In genomic region chr19:28990590-28991221, GRCm38 (mm10) we compare ENCODE assay signal across 8 mouse cellular contexts. TPM values are rescaled to one million over a fixed set of nuclear protein-coding genes. Genes with fewer than 3 reads are reported as not detected.
DNase-seq lines count a peak whose midpoint lies in the region; ATAC-seq and TF ChIP-seq lines count a peak whose summit lies in the region.

No protein-coding gene starts in this region.

- peaks cover 2% of the 10 kb centered on the region; the same call in 1 of the 2 replicates for H3K9me3 ChIP-seq in erythroblast, embryonic 14.5 days (ENCODE audit: control insufficient read depth, low read length)
- H3K9me3 ChIP-seq in intestine, embryonic 15.5 days = no peaks in the 10 kb centered on the region
- H3K9me3 ChIP-seq in lung, embryonic 16.5 days (ENCODE audit: control insufficient read depth, low read length) = no peaks in the 10 kb centered on the region

- peak in 1 of 2 experiments; percentile 47 for DNase-seq in heart, adult 2 months
- no peak for DNase-seq in heart, adult 11 months
- DNase-seq in MEL-GATA-1-ER (ENCODE audit: extremely low read depth, low read depth) = peak; percentile 46
- DNase-seq in right cerebral cortex, postnatal 14 days = peak; percentile 19
- no peak for DNase-seq in thymus, postnatal 25 days

- 0 out of 2 replicates have a peak, but pooled peaks have one; percentile 2 for TF ChIP-seq CTCF in heart, adult 2 months (IDR thresholded peaks at IDR 0.05)

- peak overlapping the region; percentile 89 for H3K4me3 ChIP-seq in heart, adult 2 months
- H3K4me3 ChIP-seq in erythroblast, embryonic 14.5 days (replicated peaks) = peak overlapping the region; percentile 79
- H3K4me3 ChIP-seq in intestine, embryonic 15.5 days (replicated peaks) = peak overlapping the region; percentile 89
- peak overlapping the region; percentile 91 for H3K4me3 ChIP-seq in lung, embryonic 16.5 days (ENCODE audit: low read length)

- TF ChIP-seq EP300 in heart, adult 2 months (IDR thresholded peaks at IDR 0.05; ENCODE audit: insufficient read depth, low read depth, low read length) = 0 out of 2 replicates have a peak, but pooled peaks have one; percentile 36

- peak overlapping the region; percentile 75 for H3K4me2 ChIP-seq in intestine, embryonic 15.5 days (replicated peaks)
- peak overlapping the region; percentile 64 for H3K4me2 ChIP-seq in lung, embryonic 16.5 days (ENCODE audit: low read depth, low read length)

- peak overlapping the region; percentile 81 for H3K9ac ChIP-seq in heart, adult 2 months (ENCODE audit: low read depth, low read length)
- H3K9ac ChIP-seq in intestine, embryonic 15.5 days = peak overlapping the region; percentile 90
- peak overlapping the region; percentile 91 for H3K9ac ChIP-seq in lung, embryonic 16.5 days (ENCODE audit: low read length)

- peaks cover 22% of the 10 kb centered on the region for H3K36me3 ChIP-seq in heart, adult 2 months (ENCODE audit: control insufficient read depth, insufficient read depth, low read length)
- peaks cover 26% of the 10 kb centered on the region for H3K36me3 ChIP-seq in erythroblast, embryonic 14.5 days (ENCODE audit: control insufficient read depth)
- H3K36me3 ChIP-seq in intestine, embryonic 15.5 days = 0 out of 2 replicates have a peak, but pooled peaks cover 6% of the 10 kb centered on the region
- H3K36me3 ChIP-seq in lung, embryonic 16.5 days (ENCODE audit: control insufficient read depth, insufficient read depth, low read length) = peaks cover 7% of the 10 kb centered on the region

- under 1% methylated on average over 41 of the region's 41 CpGs for WGBS in heart, adult 2 months
- under 1% methylated on average over 41 of the region's 41 CpGs for WGBS in intestine, embryonic 15.5 days
- WGBS in lung, embryonic 16.5 days = under 1% methylated on average over 31 of the region's 41 CpGs

- peak; percentile 75 for ATAC-seq in intestine, embryonic 15.5 days
- peak; percentile 65 for ATAC-seq in lung, embryonic 16.5 days (ENCODE audit: low read depth)

- H3K4me1 ChIP-seq in heart, adult 2 months (ENCODE audit: control insufficient read depth, insufficient read depth, low read length) = peaks cover 7% of the 10 kb centered on the region
- peaks cover 29% of the 10 kb centered on the region for H3K4me1 ChIP-seq in erythroblast, embryonic 14.5 days (ENCODE audit: control insufficient read depth)
- peaks cover 6% of the 10 kb centered on the region; the same call in 1 of the 2 replicates for H3K4me1 ChIP-seq in intestine, embryonic 15.5 days (replicated peaks)
- peaks cover 6% of the 10 kb centered on the region for H3K4me1 ChIP-seq in lung, embryonic 16.5 days (replicated peaks; ENCODE audit: control insufficient read depth, insufficient read depth, low read length)

- H3K27me3 ChIP-seq in heart, adult 2 months (ENCODE audit: control insufficient read depth, insufficient read depth, low read length) = no peaks in the 10 kb centered on the region
- peaks cover 8% of the 10 kb centered on the region for H3K27me3 ChIP-seq in erythroblast, embryonic 14.5 days (ENCODE audit: control insufficient read depth)
- H3K27me3 ChIP-seq in intestine, embryonic 15.5 days (replicated peaks) = no peaks in the 10 kb centered on the region
- H3K27me3 ChIP-seq in lung, embryonic 16.5 days (ENCODE audit: control insufficient read depth, insufficient read depth, low read depth, low read length) = no peaks in the 10 kb centered on the region

- no peak for TF ChIP-seq POLR2A in heart, adult 2 months (IDR thresholded peaks at IDR 0.05; ENCODE audit: insufficient read depth, low read depth, low read length)

- peak overlapping the region; percentile 87 for H3K27ac ChIP-seq in heart, adult 2 months
- peak overlapping the region; percentile 88 for H3K27ac ChIP-seq in intestine, embryonic 15.5 days
- H3K27ac ChIP-seq in lung, embryonic 16.5 days (ENCODE audit: low read length) = peak overlapping the region; percentile 88

- 0 out of 2 replicates have a peak, but pooled peaks cover 1% of the 10 kb centered on the region for H3K79me2 ChIP-seq in heart, adult 2 months (replicated peaks; ENCODE audit: control insufficient read depth, insufficient read depth, low read length)

- intact Hi-C loops in heart, adult 2 months (cut with DNase I) = loop anchor here (2.0 to 5.0 kb wide), 4 partner anchors 37 to 262 kb away; partner anchors contain the start of genes Jak2 and Rcl1

RNA-seq across cellular contexts. Expression of gene Cdc37l1, which starts 0.6 kb away (rescaled TPM):
- total RNA-seq in heart, adult 2 months (2021) = 10 to 100 TPM; 68.6 to 80.4 TPM
- 20.4 and 37.3 TPM in 2 replicates for polyA plus RNA-seq in heart, adult 2 months (2012; rRNA removed)
- 0.17 and 0.20 TPM in 2 replicates for polyA plus RNA-seq in erythroblast, embryonic 14.5 days (2012)
- polyA plus RNA-seq in intestine, embryonic 15.5 days (2015; fragmentation: Nextera tagmentation; extraction: Ambion mirVana) = 29.7 and 29.9 TPM in 2 replicates
- polyA plus RNA-seq in lung, embryonic 16.5 days (2015; fragmentation: Nextera tagmentation; extraction: Ambion mirVana) = 36.6 and 37.2 TPM in 2 replicates

RNA-seq across cellular contexts. Expression of gene 4430402I18Rik, which starts 23.1 kb away (rescaled TPM):
- 10 to 100 TPM; 22.6 to 27.0 TPM for total RNA-seq in heart, adult 2 months (2021)
- 16.8 and 20.6 TPM in 2 replicates for polyA plus RNA-seq in heart, adult 2 months (2012; rRNA removed)
- not detected in 2 replicates for polyA plus RNA-seq in erythroblast, embryonic 14.5 days (2012)
- 1.1 and 1.2 TPM in 2 replicates for polyA plus RNA-seq in intestine, embryonic 15.5 days (2015; fragmentation: Nextera tagmentation; extraction: Ambion mirVana)
- polyA plus RNA-seq in lung, embryonic 16.5 days (2015; fragmentation: Nextera tagmentation; extraction: Ambion mirVana) = 2.7 and 3.1 TPM in 2 replicates

RNA-seq across cellular contexts. Expression of gene Plpp6, which starts 27.0 kb away (rescaled TPM):
- total RNA-seq in heart, adult 2 months (2021) = 1 to 10 TPM; 6.6 to 7.4 TPM
- polyA plus RNA-seq in heart, adult 2 months (2012; rRNA removed) = 4.9 and 6.6 TPM in 2 replicates
- polyA plus RNA-seq in erythroblast, embryonic 14.5 days (2012) = 0.02 and 0.07 TPM in 2 replicates
- 12.3 and 12.6 TPM in 2 replicates for polyA plus RNA-seq in intestine, embryonic 15.5 days (2015; fragmentation: Nextera tagmentation; extraction: Ambion mirVana)
- 6.7 and 7.9 TPM in 2 replicates for polyA plus RNA-seq in lung, embryonic 16.5 days (2015; fragmentation: Nextera tagmentation; extraction: Ambion mirVana)

RNA-seq across cellular contexts. Expression of gene Ak3, which starts 57.1 kb away (rescaled TPM):
- total RNA-seq in heart, adult 2 months (2021) = 100 to 1,000 TPM in 1 of 2 experiments, 10 to 100 TPM in 1; 85.8 to 101 TPM
- polyA plus RNA-seq in heart, adult 2 months (2012; rRNA removed) = 70.1 and 94.1 TPM in 2 replicates
- 0.16 and 0.30 TPM in 2 replicates for polyA plus RNA-seq in erythroblast, embryonic 14.5 days (2012)
- polyA plus RNA-seq in intestine, embryonic 15.5 days (2015; fragmentation: Nextera tagmentation; extraction: Ambion mirVana) = 98.6 and 101 TPM in 2 replicates
- 79.7 and 80.8 TPM in 2 replicates for polyA plus RNA-seq in lung, embryonic 16.5 days (2015; fragmentation: Nextera tagmentation; extraction: Ambion mirVana)

Comparison
In these comparisons a context has a peak if more than half of its experiments do, and no peak if none do; other contexts are left out.
1. DNase-seq: peak in MEL-GATA-1-ER (single experiment) and right cerebral cortex, postnatal 14 days (single experiment); none in heart, adult 11 months (single experiment) and thymus, postnatal 25 days (single experiment).
2. RNA of gene Cdc37l1, which starts 0.6 kb away (polyA plus RNA-seq): 36.6 to 37.2 TPM in lung, embryonic 16.5 days, 29.7 to 29.9 TPM in intestine, embryonic 15.5 days and 20.4 to 37.3 TPM in heart, adult 2 months; 0.17 to 0.20 TPM in erythroblast, embryonic 14.5 days; every median in the first group is over 10 times any median in the second.
3. Peak in every context shown above with its lines, with median percentiles within 50 percentile points of each other: H3K27ac ChIP-seq, H3K4me3 ChIP-seq and H3K9ac ChIP-seq.